Mouse (Mus musculus) B cell, adult 67 days (primary cell): ENCODE measurements around the gene Gm21897. TPM values are rescaled to one million over a fixed set of nuclear protein-coding genes. Genes with fewer than 3 reads are reported as not detected.

Source experiments
- total RNA-seq, 2 experiments: library from RNA; stranded (reverse); gene quantifications; 4 replicates each; pipeline ENCODE4 v1.2.4; 2023

Gene Gm21897
- not detected for total RNA-seq

DNA sequence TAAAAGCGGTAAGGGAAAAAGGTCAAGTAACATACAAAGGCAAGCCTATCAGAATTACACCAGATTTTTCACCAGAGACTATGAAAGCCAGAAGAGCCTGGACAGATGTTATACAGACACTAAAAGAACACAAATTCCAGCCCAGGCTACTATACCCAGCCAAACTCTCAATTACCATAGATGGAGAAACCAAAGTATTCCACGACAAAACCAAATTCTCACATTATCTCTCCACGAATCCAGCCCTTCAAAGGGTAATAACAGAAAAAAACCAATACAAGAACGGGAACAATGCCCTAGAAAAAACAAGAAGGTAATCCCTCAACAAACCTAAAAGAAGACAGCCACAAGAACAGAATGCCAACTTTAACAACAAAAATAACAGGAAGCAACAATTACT, at the start of gene Gm21897:
Gm21897 (plus strand) TSS at position 301 of the 400 bp plus-strand sequence.

